Mouse (Mus musculus): Measurements from ENCODE around the gene Nbea.

Gene Nbea

GRCm38 (mm10) chr3:55587434-55587971 lies 596.0 kb downstream of the Nbea start:
- no peak for DNase-seq

Measured in thymus, postnatal 14 days (tissue).